Mouse (Mus musculus) hindbrain, embryonic 16.5 days (tissue): Measurements from ENCODE around the gene Shh. TPM values are rescaled to one million over a fixed set of nuclear protein-coding genes. Genes with fewer than 3 reads are reported as not detected.

Source experiments
- ATAC-seq: fragments of 200-750 bp; cut with Nextera tagmentation; 2 replicates; pipeline ENCODE4 v1.8.0; 2017; ENCODE audit warnings: moderate TSS enrichment, moderate library complexity
- H3K27ac ChIP-seq: fragments of 300-500 bp; sonication (generic); 2 replicates; pipeline ENCODE4 v1.5.1; 2014; ENCODE audit warnings: low read depth, mild to moderate bottlenecking, control low read depth, low read length, moderate library complexity
- H3K27me3 ChIP-seq: fragments of 300-500 bp; sonication (generic); replicated peaks from 2 replicates; pipeline ENCODE4 v1.6.1; 2014; ENCODE audit warnings: low read length; ENCODE audit not compliant: control insufficient read depth, insufficient read depth
- H3K36me3 ChIP-seq: fragments of 300-500 bp; sonication (generic); 2 replicates; pipeline ENCODE4 v1.6.1; 2014; ENCODE audit warnings: mild to moderate bottlenecking, low read length, moderate library complexity, mixed read lengths; ENCODE audit not compliant: control insufficient read depth, insufficient read depth
- H3K4me1 ChIP-seq: fragments of 300-500 bp; sonication (generic); 2 replicates; pipeline ENCODE4 v1.6.1; 2014; ENCODE audit warnings: low read depth, low read length; ENCODE audit not compliant: control insufficient read depth, insufficient read depth
- H3K4me2 ChIP-seq: fragments of 300-500 bp; sonication (generic); 2 replicates; pipeline ENCODE4 v1.6.1; 2014; ENCODE audit warnings: mild to moderate bottlenecking, low read length, control low read depth, moderate library complexity
- H3K4me3 ChIP-seq: fragments of 300-500 bp; sonication (generic); 2 replicates; pipeline ENCODE4 v1.5.1; 2014; ENCODE audit warnings: mild to moderate bottlenecking, low read length, control low read depth, moderate library complexity
- H3K9ac ChIP-seq: fragments of 300-500 bp; sonication (generic); 2 replicates; pipeline ENCODE4 v1.6.1; 2014; ENCODE audit warnings: low read depth, mild to moderate bottlenecking, control low read depth, low read length, moderate library complexity
- H3K9me3 ChIP-seq: fragments of 300-500 bp; sonication (generic); 2 replicates; pipeline ENCODE4 v1.6.1; 2014; ENCODE audit warnings: mild to moderate bottlenecking, low read length, moderate library complexity; ENCODE audit not compliant: control insufficient read depth
- WGBS: fragments of 180-500 bp; shearing (Covaris S2); extraction: QIAGEN DNeasy Blood & Tissue Kit; methylation state at CpG from one replicate; pipeline ENCODE4 v1.1.7; 2014; 5-methylcytosine and 5-hydroxymethylcytosine counted together
- polyA plus RNA-seq: library from polyadenylated mRNA; unstranded; fragments of >200 nt; fragmentation: Nextera tagmentation; extraction: Ambion mirVana; gene quantifications from 2 replicates; pipeline ENCODE4 v1.2.1, GENCODE M21; 2015

The Shh gene
- polyA plus RNA-seq, 1 experiment from 2014 or later, result 0.93 TPM

DNA sequence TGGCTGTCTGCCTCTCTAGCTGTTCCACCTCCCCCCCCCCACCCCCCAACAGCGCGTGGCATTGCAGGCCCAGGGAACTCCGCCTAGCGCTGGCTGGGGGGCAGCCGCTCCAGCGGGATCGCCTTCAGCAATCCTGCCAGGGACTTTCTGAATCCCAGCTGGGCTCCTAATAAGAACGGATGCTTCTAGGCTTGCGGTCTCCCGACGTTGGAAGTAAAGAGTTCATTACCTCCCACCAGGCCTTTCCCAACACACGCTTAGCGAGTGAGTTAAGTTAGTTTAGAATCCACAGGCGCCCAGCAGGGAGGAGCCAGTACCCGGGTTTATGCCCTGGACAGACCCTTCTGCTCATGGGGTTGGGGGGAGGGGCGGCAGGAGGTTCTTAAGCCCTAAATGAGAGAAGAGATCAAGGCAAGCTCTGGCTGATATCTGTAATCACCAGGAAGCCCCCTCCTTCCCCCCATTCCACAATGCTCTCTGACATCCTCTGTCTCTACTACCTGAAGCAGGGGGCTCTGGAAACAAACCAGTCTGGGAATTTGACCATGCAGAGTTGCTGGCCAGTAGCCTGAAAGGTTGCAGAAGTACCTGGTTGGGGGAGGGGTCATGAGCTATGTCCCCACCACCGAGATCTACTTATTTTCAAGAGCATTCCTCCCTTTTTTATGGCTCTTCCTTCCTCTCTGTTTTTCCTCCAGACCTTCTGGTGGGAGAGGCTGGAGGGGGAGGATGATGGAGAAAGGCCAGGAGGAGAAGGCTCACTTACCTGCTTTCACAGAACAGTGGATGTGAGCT, 6.3 kb downstream of the Shh start:
- Histone ChIP-seq H3K9me3 (no peaks in the 10 kb centered on the region), H3K27me3 (peaks cover 86% of the 10 kb centered on the region), H3K4me1 (peaks cover 38% of the 10 kb centered on the region), H3K9ac (no peak overlapping the region), H3K27ac (no peak overlapping the region), H3K4me2 (no peak overlapping the region; the same call in 1 of the 2 replicates), H3K4me3 (no peak overlapping the region), H3K36me3 (no peaks in the 10 kb centered on the region)
- WGBS, result 3% methylated on average over 17 of the region's 17 CpGs
- no peak for ATAC-seq

DNA sequence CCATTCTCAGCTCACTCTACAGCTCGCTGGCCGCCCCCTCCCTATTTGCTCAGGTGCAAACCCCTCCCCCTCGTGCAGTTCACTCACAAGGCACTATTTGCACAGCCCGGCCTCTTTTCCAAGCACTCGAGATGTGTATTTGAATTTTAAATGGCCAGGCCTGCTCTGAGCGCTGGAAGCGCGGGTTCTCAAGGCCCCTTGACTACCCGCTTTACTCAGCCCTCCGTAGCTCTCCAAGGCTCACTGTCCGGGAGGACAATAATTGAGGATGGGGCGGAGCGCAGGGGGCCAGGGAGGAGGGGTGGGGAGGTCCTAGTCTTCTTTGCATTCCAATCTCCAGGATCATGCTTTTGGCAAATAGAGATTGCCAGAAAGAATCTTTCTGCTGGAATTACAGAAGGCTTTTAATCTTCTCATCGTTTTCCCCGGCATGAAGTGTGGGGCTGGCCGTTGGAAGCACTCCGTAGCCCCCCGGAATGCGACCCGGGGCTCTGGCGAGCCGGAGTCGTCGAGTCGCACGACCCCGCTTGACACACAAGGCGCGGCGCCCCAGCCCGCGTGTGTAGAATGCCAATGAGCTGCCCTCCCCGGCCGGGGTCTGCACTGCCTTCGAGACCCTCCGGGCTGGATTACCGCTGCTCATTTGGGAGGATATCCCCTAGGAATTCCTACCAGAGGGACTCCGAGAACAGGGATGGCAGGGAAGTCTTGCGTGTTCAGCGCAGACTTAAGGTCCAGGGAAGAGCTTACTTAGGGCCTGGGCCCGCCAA, 7.4 kb downstream of the Shh start:
- H3K4me2 ChIP-seq, result peak overlapping the region; percentile 29
- no peak overlapping the region for H3K9ac ChIP-seq
- H3K27ac ChIP-seq, result no peak overlapping the region
- H3K27me3 ChIP-seq, result peaks cover 79% of the 10 kb centered on the region
- H3K4me1 ChIP-seq, result peaks cover 34% of the 10 kb centered on the region
- H3K36me3 ChIP-seq, result no peaks in the 10 kb centered on the region
- ATAC-seq, result peak; percentile 38; the same call in 1 of the 2 replicates
- WGBS, result 5% methylated on average over 41 of the region's 41 CpGs
- no peaks in the 10 kb centered on the region for H3K9me3 ChIP-seq
- H3K4me3 ChIP-seq, result peak overlapping the region; percentile 11

DNA sequence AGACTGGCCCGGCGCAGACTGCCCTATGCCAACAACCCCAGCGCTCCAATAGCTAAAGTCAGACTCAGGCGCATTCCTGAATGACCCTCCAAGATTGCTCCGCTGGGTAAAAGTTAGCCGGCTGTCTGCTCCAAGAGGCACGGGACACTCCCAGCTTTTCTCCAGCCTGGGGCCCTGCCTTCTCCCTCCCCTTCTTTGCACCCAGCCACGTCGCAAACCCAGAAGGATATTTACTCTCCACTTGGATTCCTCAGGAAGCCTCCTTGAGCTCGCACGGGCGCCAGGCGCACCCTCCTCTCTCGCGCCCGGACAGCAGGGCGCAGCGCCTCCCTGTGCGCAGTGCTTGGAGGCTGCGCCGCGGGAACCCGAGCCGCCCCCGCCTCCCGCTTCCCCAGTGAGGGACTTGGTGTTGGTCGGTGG, 8.2 kb downstream of the Shh start:
- no peaks in the 10 kb centered on the region for H3K36me3 ChIP-seq
- peaks cover 75% of the 10 kb centered on the region for H3K27me3 ChIP-seq
- H3K4me1 ChIP-seq, result peaks cover 30% of the 10 kb centered on the region
- H3K4me2 ChIP-seq, result peak overlapping the region; percentile 38
- ATAC-seq, result 0 out of 2 replicates have a peak, but pooled peaks have one; percentile 25
- no peak overlapping the region for H3K9ac ChIP-seq
- no peak overlapping the region for H3K27ac ChIP-seq
- WGBS, result 3% methylated on average over 27 of the region's 27 CpGs
- H3K9me3 ChIP-seq, result no peaks in the 10 kb centered on the region
- H3K4me3 ChIP-seq, result peak overlapping the region; percentile 15

DNA sequence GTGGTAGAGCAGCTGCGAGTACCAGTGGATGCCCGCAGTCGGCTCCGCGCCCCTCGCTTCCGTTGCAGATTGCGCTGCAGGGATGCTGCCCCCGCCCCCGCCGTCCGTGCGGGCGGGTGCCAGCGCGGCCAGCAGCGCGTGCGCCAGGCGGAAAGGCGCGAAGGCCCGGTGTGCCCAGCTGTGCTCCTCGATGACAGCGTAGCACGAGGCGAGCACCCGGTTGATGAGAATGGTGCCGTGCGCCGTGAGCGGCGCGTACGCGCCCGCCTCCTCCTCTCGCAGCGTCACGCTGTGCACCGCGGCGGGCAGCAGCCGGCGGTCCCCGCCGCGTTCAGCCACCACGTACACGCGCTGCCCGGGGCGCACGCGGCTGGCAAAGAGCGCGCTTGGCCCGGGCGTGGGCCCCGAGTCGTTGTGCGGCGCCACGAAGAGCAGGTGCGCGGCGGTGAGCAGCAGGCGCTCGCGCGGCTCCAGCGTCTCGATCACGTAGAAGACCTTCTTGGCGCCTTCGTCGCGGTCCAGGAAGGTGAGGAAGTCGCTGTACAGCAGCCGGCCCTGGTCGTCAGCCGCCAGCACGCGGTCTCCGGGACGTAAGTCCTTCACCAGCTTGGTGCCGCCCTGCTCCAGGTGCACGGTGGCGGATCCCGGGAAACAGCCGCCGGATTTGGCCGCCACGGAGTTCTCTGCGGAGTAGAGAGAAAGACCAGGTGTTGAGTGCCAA, 9.0 kb downstream of the Shh start:
- Histone ChIP-seq H3K9ac (peak overlapping the region; percentile 38), H3K4me2 (peak overlapping the region; percentile 85), H3K4me3 (peak overlapping the region; percentile 47), H3K27ac (no peak overlapping the region), H3K4me1 (peaks cover 24% of the 10 kb centered on the region), H3K9me3 (no peaks in the 10 kb centered on the region), H3K36me3 (no peaks in the 10 kb centered on the region), H3K27me3 (peaks cover 68% of the 10 kb centered on the region)
- WGBS, result 1% methylated on average over 88 of the region's 95 CpGs
- peak; percentile 56; the same call in 1 of the 2 replicates for ATAC-seq

DNA sequence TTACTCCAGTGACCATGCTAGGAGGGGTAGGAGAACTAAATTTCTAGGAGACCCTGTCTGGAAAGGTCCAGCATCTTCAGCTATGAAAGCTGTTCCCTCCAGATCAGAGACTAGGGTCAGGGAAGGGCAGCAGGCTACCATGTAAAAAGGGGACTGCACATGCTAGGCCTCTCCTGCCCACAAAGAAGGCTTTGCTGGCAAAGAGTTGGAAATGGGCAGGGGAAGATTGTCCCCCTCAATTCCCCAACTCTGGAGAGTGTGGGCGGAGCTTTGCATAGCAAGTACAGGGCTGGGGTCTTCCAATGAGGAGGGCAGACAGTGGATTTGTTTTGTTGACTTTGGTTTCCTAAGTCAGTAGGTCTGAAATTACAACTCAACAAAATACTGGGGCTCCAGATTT, 10.7 kb downstream of the Shh start:
- H3K36me3 ChIP-seq, result no peaks in the 10 kb centered on the region
- no peak overlapping the region for H3K9ac ChIP-seq
- no peak for ATAC-seq
- no peak overlapping the region for H3K4me2 ChIP-seq
- no peak overlapping the region for H3K4me3 ChIP-seq
- H3K4me1 ChIP-seq, result peaks cover 20% of the 10 kb centered on the region
- peaks cover 51% of the 10 kb centered on the region for H3K27me3 ChIP-seq
- H3K9me3 ChIP-seq, result no peaks in the 10 kb centered on the region
- 78% methylated on average over 1 of the region's 1 CpGs for WGBS
- no peak overlapping the region for H3K27ac ChIP-seq

DNA sequence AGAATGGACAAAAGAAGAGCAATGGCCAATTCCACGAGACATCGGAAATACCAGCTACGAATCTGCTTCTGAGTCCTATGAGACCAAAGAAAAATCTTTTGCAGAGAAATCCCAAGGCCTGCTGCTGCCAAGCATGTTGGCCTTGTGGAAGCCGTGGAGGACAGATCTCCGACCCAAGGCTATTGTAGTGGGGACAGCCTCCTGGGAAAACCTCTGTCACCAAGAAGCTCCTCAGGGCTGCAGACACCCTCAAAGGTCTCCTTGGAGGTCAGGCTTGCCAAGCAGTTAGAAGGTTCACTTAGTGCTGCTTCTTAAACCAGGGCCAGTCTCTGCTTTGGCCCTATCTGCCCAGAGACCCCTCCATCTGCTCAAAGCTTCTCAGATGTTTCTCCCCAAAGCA, 11.3 kb downstream of the Shh start:
- no peak overlapping the region for H3K4me3 ChIP-seq

DNA sequence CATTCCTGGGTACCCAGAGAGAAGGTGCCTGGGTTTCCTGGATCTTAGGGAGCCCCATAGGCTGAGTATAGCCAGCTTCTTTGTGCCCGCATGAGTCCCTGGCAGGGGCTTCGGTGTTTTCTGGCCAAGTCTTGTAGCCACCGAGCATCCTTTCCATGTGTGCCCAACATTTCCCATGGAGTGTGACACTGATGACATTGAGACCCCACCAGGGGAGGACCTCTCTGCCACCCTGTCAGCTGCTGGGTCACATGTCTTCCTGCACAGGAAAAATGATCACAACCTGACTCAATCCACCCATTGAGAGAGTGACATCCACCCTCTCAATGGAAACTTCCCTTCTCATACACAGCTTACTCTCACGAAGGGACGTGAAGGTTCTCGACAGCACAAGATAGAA, 12.5 kb downstream of the Shh start:
- H3K4me2 ChIP-seq, result no peak overlapping the region
- H3K27me3 ChIP-seq, result peaks cover 34% of the 10 kb centered on the region
- no peak overlapping the region for H3K27ac ChIP-seq
- H3K36me3 ChIP-seq, result no peaks in the 10 kb centered on the region
- no peaks in the 10 kb centered on the region for H3K9me3 ChIP-seq
- WGBS, result 94% methylated on average over 6 of the region's 6 CpGs
- no peak overlapping the region for H3K4me3 ChIP-seq
- H3K9ac ChIP-seq, result no peak overlapping the region
- peaks cover 16% of the 10 kb centered on the region for H3K4me1 ChIP-seq
- ATAC-seq, result no peak

More for the DNA sequence above, 11.3 kb downstream of the Shh start:
- H3K9me3 ChIP-seq, result no peaks in the 10 kb centered on the region
- no peak overlapping the region for H3K4me2 ChIP-seq
- peaks cover 20% of the 10 kb centered on the region for H3K4me1 ChIP-seq
- H3K27me3 ChIP-seq, result peaks cover 45% of the 10 kb centered on the region
- 76% methylated on average over 5 of the region's 5 CpGs for WGBS
- ATAC-seq, result no peak
- H3K27ac ChIP-seq, result no peak overlapping the region
- no peak overlapping the region for H3K9ac ChIP-seq
- H3K36me3 ChIP-seq, result no peaks in the 10 kb centered on the region

DNA sequence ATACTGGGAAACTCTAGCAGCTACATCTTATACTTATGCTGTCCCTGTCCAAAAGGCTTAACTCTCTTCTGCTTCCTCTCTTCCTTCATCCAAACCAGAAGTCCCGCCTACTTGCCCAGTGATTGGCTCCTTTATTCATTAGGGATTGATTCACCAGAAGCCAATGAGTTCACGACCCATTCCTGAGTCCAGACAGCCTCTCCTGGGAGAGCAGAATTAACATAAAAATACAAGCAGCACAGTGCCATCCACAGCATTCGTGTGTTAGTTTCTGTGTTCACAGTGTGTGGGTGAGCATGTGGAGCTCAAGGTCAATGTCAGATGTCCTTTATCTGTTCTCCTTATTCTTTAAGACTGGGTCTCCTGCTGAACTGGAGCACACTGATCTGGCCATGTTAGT, 13.5 kb downstream of the Shh start:
- Histone ChIP-seq H3K27ac (no peak overlapping the region), H3K27me3 (peaks cover 24% of the 10 kb centered on the region), H3K9ac (no peak overlapping the region), H3K9me3 (no peaks in the 10 kb centered on the region), H3K36me3 (no peaks in the 10 kb centered on the region), H3K4me3 (no peak overlapping the region), H3K4me2 (no peak overlapping the region), H3K4me1 (peaks cover 8% of the 10 kb centered on the region; the same call in 1 of the 2 replicates)
- WGBS, result 18% methylated on average over 3 of the region's 3 CpGs
- ATAC-seq, result no peak

DNA sequence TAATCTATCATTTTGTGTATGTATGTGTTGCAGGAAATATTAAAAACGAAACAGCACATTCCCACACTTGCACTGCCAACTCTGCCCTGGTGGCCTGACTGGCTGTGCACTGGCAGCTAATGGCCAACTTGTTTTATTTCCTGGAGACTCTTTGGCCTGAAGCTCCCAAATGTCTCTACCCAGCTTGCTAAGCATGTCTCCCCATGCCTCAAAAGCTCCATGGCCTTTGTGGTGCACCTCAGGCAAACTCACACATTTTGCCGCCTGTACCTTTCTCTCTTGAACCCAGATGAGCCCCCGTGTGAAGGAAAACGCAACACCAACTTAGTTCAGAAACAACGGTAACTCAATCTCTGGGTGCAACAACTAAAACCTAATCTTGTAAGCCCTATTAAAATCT, 14.0 kb downstream of the Shh start:
- 83% methylated on average over 5 of the region's 5 CpGs for WGBS
- Histone ChIP-seq H3K4me1 (peaks cover 4% of the 10 kb centered on the region; the same call in 1 of the 2 replicates), H3K4me2 (no peak overlapping the region), H3K9me3 (no peaks in the 10 kb centered on the region), H3K27ac (no peak overlapping the region), H3K9ac (no peak overlapping the region), H3K27me3 (peaks cover 20% of the 10 kb centered on the region), H3K36me3 (no peaks in the 10 kb centered on the region), H3K4me3 (no peak overlapping the region)
- no peak for ATAC-seq
